Mouse (Mus musculus) testis, postnatal 14 days (tissue): ENCODE measurements at regions not wholly inside any gene's neighbourhood (a gene's known extent, or its start where the extent isn't known, plus 50 kb on each side); places are given as distances from the start of the nearest gene placed in this dataset.

Experiments
- DNase-seq: peaks from one replicate; pipeline ENCODE4 v3.0.0; 2021; ENCODE audit warnings: low spot score

DNA sequence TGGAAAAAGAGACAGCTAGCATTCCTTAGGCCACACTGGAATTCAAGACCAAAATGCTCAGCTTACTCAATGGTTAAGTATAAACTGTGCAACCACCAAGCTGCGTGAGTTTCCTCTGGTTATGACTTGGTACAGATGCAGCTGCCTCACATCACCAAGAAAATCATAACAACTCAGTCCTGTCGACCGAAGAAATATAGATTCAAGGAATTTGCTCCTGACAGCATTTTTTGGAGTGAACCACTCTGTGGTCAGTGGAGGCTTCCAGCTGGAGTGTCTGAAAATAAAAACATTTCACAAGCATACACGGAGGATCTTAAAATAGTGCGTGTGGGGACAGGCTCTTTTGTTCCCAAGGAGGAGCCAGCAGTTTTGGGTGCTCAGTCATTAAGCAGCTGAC, 253.8 kb downstream of the Bckdhb start:
- no peak for DNase-seq

DNA sequence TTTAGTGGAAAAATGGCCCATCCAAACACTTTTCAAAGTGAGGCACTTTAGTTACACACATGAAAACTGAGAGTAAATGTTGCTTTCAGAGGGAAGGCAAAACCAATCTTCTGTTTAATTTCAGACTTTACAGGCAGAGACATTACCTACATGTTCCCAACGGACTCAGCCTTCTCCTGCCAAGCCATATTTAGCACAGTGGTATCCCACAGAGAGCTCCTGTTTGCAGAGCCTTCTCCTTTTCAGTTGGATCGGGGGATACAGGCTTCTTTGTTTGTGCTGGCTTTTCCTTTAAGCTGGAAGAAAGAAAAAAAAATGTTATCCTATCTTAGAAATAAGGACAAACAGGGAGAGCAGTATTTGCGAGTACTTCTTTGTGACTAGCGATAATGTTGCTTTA, 254.3 kb downstream of the Bckdhb start:
- DNase-seq, result no peak

DNA sequence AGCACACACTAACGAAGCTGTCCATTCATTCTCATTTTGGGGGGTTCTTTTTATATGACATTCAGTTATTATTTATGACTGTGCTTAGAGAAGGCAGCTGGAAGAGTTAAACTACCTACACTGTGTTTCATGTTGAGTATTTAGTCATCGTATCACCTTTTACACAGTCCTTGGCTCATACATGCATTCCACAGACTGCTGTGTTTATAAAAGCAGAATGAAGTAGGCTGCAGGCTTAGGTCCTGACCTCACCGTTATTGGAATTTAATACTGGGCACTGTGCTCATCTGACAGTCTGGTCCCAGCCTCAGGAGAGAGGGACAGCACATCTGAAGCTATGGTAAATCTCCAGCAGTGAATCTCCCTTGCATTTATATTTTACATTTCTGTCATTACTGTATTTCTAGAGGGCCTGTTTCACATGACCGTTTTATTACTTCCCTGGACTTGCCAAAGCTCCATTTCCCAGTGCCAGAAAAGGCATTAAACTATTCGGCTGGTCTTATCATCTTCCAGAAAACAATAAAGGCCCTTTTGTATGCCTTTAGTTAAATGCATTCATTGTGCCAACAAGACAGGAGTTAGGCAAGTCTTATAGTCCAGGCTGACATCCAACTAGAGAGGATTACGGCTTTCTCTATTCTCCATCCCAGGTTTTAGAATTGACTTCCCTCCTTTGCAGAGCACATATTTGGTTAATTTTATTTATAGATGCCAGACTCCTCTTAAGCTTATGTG, 258.9 kb downstream of the Bckdhb start:
- no peak for DNase-seq

DNA sequence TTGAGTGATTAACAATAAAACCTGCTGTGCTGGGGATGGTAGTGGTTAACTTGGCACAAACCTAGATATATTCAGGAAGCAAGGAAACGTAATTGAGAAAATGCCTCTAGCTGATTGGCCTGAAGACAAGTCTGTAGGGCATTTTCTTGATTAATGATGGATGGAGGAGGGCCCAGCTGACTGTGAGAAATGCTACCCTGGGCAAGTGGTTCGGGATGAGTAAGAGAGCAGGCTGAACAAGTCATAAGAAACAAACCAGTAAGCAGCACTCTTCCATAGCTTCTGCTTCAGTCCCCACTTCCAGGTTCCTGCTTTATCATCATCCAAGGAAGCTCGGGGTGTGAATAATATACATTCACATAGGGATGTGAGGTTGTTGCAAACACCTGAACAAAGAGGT, 262.6 kb downstream of the Bckdhb start:
- no peak for DNase-seq

DNA sequence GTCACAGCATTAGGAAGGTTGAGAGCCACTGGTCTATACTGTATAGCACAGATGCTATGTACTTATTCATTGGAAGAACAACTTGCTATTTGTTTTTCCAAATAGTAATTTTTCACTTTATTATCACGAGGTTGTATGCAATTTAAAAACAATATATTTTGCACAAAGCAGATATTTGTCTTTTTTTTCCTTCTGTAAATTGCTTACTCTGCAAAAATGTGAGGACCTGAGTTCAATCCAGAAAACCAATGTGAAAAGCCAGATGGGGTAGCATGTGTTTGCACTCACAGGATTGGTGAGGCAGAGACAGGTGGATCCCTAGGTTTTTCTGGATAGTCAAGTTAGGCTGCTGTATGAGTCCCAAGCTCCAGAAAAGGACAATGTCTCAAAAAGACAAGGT, 268.5 kb downstream of the Bckdhb start:
- DNase-seq, result no peak

DNA sequence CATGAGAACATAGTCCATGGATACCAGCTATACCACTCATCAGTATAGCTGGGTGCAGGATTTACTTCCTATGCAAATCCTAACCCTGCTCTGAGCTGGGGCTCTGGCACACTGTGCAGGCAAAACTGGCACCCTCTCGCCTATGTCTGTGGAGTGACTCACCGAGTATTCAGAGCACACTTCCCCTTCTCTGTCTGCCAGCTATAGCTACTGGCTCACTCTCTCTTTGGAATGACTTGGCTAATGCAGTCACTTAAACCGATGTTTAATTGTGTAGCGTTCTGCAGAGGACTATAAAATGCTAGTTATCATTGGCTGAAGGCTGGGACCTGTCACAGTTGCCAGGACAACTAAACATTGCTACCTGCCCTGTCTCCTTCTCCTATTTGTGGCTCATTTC, 269.8 kb downstream of the Bckdhb start:
- no peak for DNase-seq

DNA sequence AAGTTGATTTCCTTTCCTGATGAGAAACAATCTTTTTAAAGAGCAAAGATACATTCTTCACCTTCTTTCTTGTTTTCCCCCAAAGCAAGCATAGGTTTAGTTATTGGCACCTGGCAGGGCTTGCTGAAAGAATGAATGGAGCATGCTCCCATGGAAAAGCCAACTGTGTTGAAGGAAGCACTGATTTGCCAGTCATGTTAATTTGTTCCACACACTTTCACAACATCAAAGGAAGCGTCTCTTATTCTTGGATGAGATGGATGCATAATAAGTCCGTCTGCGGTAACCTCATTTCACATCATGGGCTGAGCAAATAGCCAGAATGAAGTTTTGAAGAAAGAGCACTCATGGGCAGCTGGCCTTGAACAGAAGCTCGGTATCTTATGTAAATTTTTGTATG, 270.4 kb downstream of the Bckdhb start:
- no peak for DNase-seq

DNA sequence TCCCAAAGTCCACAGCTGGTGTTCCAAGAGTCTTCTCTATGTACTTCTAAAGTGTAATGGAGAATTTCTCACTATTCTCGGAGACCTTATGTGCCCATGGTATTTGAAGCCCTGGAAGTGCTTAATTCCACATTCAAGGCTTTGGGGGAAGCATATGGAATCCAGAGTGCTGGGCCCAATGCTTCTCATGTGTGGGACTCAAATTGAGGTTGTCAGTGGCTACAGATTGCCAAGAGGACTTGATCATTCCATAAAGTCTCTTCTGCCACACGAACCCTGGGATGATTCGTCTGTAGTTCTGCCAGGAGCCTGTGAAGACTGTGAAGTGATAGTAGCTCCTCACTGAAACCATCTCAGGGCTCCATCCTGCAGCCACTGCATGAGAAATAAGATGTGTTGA, 275.3 kb downstream of the Bckdhb start:
- no peak for DNase-seq

DNA sequence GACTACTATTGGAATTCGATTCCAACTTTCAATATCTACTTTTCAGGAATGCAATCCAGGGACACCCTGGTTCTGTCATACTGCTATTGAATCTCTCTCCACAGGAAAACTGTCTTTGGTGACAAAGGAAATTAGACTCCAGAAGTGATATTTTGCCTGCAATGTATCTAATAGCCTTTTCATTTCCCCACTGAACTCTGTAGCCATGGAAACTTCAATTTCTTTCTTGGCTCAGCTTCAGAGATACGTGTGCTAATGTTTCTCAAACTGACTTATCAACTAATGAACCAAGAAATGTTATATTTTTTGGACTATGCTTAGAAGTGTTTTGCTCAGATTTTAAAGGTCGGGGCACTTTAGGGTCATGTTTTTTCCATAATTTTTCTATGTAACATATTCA, 279.1 kb downstream of the Bckdhb start:
- DNase-seq, result no peak

DNA sequence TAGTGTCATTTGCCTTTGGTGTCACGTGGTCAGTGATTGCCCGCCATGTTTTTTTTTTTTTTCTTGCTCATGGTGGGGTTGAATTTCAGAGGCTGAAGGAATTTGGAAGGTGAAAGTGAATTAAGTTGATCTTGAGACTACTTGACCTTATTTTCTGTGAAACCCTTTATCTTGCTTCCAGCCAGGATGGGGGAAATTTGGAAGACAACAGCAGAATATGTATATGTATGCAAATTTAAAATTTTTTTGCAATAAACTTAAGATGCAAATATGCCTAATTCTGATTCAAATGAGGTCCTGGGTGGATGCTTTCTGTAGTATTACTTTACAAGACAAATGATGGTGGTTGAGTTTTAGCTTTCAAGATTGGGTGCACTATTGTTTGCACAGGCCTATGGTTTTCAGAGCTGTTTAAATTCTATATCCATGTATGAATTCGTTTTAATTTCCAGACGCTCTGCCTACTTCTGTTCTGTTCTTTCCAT, 315.6 kb downstream of the Bckdhb start:
- no peak for DNase-seq

DNA sequence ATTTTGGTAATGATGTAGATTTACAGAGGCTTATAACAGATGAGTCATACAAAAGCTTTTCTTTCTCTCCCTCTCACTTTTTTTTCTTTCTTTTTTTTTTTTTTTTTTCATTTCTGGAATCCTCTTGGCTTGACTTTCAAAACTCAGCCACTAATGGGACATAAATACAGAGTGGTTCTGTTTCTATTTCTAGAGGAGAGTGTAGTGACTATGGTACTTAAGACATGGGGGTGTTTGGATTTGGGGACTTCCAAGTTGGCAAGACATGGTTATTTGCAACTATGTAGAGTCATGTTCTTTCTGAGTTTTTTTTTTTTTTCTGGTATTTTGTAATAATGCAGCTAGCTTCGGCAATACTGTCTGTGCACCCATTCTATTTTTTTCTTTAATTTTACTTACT, 324.8 kb downstream of the Bckdhb start:
- no peak for DNase-seq

DNA sequence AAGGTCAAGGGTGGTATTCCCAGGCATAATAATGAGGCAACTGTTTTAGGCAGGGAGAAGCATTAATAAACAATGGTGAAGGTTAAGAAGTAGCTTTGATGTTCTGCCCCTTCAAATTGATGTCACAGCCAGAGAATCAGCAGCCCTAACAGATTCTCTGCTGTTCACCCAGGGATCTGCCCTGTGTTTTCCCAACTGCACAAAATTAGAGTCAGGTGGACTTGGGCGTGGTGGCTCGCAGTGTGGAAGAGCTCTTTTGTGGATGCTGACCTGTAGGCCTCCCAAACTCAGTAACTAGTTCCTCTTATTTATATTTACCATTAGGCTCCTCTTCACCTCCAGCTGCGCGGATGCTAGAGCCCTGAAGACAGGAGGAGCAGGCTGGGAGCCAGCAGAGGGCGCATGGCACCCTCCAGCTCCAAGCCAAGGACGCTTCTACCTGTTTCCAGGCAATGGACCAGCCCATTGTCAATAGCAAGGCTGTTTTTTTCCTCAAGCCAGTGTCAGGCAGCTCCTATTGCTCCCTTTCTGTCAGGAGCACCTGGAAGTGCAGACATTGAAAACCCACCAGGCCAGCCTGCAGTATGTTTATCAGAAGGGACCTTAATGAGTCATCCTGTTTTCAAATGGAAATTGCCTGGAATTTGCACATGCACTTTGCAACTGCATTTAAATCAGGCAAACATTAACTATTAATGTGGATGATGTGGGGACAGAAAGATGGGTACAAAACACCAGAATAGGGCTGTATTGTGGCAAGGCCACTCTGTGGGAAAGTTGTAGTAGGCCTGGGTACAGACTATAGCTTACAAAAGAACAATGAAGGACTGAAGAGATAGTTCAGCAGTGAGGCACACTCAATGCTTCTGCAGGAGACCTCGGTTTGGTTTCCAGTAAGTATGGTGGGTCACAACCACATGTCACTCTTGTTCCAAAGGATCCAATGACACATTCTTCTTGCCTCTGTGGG, 328.4 kb downstream of the Bckdhb start:
- DNase-seq, result no peak

DNA sequence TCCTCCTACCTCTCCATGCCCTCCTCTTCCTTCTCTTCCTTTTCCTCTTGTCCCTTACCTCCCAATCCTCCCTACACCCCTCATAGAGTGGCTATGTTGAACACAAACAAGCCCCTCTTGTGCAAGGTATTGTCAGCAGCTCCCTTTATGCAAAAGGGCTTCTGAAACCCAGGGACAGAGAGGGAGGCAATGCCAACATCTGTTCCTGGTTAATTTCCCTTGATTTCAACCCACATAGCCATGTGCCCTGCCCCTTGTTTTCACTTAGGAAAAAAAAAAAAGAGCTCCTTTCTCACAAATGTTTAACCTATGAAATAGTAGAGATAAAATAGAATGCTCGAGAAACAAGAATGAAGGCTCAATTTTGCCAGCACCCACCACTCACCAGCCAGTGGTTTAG, 333.5 kb downstream of the Bckdhb start:
- DNase-seq, result no peak

DNA sequence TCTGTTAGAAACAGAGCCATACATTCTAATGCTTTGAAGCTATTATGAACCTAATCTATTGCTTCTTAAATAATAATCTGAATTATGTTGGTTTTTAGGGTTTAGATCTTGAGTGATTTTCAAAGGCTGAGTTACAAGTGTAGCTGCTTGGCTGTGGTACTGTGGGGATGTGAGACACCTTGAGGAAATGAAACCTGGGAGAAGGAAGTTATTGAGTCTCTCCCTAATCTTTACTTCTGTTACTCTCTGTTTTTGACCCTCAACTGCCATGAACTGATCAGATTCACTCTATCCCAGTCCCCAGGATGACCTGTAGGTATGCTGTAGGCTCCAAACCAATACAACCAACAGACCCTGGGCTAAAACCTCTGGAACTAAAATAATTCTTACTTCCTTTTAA, 334.8 kb downstream of the Bckdhb start:
- DNase-seq, result no peak

DNA sequence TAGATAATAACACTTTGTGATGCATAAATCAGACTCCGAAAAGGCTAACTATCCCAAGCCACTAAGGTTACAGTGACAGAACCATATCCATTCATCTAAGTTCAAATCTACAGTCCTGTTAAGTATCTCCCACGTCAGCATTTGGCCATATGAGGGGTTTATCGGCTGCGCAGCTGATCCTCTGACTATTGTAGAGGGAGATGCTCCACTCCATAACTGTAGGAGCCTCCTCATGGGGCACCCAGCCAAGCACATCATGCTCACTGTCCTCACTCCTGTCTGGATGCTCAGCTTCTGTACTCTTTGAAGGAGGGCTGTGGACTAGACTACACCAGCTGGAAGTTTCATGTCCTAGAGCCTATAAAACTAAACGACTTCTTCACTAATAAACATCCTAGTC, 337.2 kb downstream of the Bckdhb start:
- no peak for DNase-seq

DNA sequence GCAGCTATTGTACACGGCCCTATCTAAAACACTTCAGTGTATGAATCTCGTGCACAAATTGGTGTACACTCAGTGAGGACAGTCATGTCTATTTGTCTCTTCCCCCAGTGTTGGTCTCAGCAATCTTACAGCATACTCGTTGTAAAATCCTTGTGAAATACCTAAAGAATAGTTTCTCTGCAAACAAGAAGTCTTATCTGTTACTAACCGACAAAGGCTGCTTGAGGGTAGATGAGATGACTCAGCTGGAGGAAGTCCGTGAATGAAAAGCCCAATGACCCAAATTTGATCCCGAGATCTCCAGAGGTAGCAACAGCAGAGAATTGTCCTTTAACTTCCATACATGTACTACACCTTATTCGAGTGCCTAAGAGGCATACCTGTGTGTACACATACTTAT, 342.0 kb downstream of the Bckdhb start:
- DNase-seq, result no peak

DNA sequence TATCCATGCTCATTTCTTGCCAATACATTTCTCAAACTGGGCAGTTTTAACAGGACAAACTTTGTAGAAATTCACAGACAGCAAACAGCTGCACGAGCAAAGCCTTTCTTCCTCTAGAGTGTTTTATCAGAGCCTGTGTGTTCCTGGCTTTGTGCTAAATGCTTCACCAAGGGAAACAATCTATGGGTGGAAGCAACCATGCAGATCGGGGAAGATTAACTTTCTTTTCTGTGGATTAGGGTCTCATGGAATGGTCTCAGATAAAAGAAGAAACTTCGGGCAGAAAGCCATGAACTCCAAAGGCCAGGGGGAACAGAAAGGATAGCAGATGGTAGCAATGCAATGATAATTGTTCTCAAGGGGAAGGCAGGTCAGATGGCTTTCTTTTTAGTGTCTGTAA, 349.7 kb downstream of the Bckdhb start:
- no peak for DNase-seq

DNA sequence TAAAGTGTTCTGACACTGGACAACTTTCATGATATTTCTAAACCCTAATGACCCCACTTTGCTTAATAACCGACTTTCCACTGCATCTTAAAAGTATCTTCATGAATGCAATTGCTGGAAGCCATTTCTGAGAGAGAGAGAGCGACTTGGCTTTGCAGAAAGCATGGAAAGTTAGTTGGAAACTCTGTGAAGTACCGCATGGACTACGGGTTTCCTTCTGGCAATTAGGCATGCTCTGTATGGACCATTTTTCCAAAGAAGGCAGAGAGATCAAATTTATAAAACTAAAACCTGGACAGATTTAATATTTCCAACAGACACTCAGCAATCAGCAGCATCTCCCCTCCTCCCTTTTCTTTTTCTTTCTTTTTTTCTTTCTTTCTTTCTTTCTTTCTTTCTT, 353.4 kb downstream of the Bckdhb start:
- DNase-seq, result no peak

DNA sequence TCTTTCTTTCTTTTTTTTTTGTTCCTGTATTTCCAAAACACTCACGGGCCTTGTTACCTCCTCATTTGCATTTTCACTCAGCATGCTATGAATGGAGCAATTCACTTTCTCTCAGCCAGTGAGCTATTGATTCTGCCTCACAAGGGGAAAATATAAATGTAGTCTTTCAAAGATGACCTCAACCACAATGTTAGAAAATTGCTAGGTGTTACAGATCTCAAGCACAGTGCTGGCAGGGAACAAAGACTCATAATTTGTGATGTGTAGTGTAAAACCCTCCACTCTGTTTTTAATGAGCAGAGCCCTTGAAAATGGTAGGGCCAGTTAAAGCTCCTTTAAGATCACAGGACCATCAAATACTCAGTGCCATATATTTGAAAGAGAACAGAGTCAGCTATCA, 353.8 kb downstream of the Bckdhb start:
- DNase-seq, result no peak

DNA sequence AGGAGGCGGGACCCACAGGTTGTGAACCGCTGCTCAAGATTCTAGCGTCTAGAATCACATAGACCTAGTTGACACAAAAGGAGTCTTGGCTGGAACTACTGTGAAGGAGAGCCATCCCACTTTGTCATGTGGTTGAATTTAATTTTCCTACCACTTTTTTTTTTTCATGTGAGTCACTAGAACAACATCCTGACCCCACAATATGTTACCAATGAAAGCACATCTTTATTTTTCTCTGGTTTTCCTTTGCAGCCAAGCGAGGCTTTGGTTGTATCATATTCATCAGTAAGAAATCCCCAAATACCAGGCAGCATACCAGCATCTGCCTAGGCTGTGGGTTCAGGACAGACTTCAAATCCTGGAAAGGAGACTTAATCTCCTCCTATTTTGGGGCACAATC, 356.0 kb downstream of the Bckdhb start:
- DNase-seq, result no peak

DNA sequence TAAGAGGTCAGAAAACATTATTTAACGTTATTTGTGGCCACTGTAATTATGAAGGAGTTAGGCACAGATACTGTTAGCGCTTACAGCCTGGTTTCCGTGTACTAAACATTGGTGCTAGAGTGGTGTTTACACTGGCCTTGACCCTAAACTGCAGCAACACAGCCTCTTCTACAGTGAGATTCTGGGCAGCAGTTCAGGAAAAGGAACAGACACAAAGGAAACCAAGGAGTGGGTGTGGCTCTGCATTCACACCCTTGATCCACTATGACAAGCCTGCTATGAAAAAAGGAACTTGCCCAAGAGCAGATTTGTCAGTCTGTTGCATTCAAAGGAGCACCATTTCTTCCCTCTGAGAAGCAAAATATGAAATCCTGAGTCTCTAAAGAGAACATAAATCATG, 356.7 kb downstream of the Bckdhb start:
- no peak for DNase-seq

DNA sequence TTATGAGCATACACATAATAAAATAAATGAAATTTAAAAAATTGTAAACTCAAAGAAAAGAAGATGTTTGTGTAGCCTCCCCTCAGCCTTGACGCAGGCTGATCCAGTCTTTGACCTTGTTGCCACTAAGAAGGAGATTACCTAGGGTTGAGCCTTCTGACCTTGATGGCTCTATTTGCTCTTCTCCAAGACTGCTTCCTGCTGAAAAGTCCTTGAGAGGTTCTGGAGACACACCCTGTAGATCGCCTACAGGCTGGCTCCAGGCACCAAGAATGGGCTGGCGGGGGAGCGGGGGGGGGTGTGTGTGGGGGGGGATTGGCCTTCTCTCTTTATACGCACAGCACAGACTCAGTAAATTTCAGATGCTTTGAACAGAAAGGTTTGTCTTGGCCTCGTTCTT, 358.4 kb downstream of the Bckdhb start:
- no peak for DNase-seq

DNA sequence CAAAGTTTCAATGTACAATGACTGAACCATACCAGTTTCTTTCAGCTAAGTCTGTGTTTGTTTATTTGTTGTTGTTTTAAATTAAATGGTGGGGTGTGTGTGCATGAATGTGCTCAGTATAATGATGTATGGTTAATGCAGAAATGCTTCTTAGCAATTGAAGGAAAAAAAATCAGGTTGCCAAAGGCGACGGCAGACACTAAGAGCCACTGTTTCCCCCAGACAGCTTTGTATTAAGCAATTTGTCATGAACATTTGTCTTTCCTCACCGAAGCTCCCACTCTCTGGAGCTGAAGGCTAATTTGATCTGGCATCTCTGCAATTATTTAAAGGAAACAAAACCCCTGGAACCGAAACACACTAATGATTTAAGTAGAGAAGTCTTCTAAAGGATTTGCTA, 360.7 kb downstream of the Bckdhb start:
- no peak for DNase-seq
